Mouse (Mus musculus) lung, postnatal 0 days (tissue): ENCODE measurements around the gene Hebp1.

Experiments used
- CTCF ChIP-seq: IDR thresholded peaks from 2 replicates; pipeline ENCODE4 v1.5.1; 2016; ENCODE audit warnings: antibody characterized with exemption, mild to moderate bottlenecking
- EP300 ChIP-seq: IDR thresholded peaks from 2 replicates; pipeline ENCODE4 v1.6.1; 2016; ENCODE audit warnings: antibody characterized with exemption, mild to moderate bottlenecking, control low read depth

- TF ChIP-seq EP300 (no peak), CTCF (no peak)
These were observed 31.6 kb downstream of the Hebp1 start for GRCm38 (mm10) chr6:135166262-135166661.
